Mouse (Mus musculus) kidney, embryonic 16.5 days (tissue): ENCODE results near the gene Glmn. TPM values are rescaled to one million over a fixed set of nuclear protein-coding genes. Genes with fewer than 3 reads are reported as not detected.

Experiments
- ATAC-seq: fragments of 200-750 bp; cut with Nextera tagmentation; 2 replicates; pipeline ENCODE4 v1.8.0; 2017; ENCODE audit warnings: moderate TSS enrichment; ENCODE audit not compliant: low FRiP score, low TSS enrichment
- H3K27ac ChIP-seq: fragments of 300-500 bp; sonication (generic); 2 replicates; pipeline ENCODE4 v1.5.1; 2014; ENCODE audit warnings: low read length
- H3K27me3 ChIP-seq: fragments of 300-500 bp; sonication (generic); 2 replicates; pipeline ENCODE4 v1.6.1; 2014; ENCODE audit warnings: low read length, control low read depth, mixed read lengths; ENCODE audit not compliant: insufficient read depth
- H3K36me3 ChIP-seq: fragments of 300-500 bp; sonication (generic); 2 replicates; pipeline ENCODE4 v1.6.1; 2014; ENCODE audit warnings: low read length, control low read depth, mixed read lengths; ENCODE audit not compliant: insufficient read depth
- H3K4me1 ChIP-seq: fragments of 300-500 bp; sonication (generic); 2 replicates; pipeline ENCODE4 v1.6.1; 2014; ENCODE audit warnings: low read length, control low read depth, mixed read lengths; ENCODE audit not compliant: insufficient read depth
- H3K4me2 ChIP-seq: fragments of 300-500 bp; sonication (generic); replicated peaks from 2 replicates; pipeline ENCODE4 v1.6.1; 2014; ENCODE audit warnings: low read depth, low read length
- H3K4me3 ChIP-seq: fragments of 300-500 bp; sonication (generic); 2 replicates; pipeline ENCODE4 v1.5.1; 2014; ENCODE audit warnings: mild to moderate bottlenecking, low read length
- H3K9ac ChIP-seq: fragments of 300-500 bp; sonication (generic); replicated peaks from 2 replicates; pipeline ENCODE4 v1.6.1; 2014; ENCODE audit warnings: low read length
- H3K9me3 ChIP-seq: fragments of 300-500 bp; sonication (generic); 2 replicates; pipeline ENCODE4 v1.6.1; 2016; ENCODE audit warnings: low read length, control low read depth
- WGBS: fragments of 180-500 bp; shearing (Covaris S2); extraction: QIAGEN DNeasy Blood & Tissue Kit; methylation state at CpG from one replicate; pipeline ENCODE4 v1.1.7; 2014; 5-methylcytosine and 5-hydroxymethylcytosine counted together
- polyA plus RNA-seq: library from polyadenylated mRNA; unstranded; fragments of >200 nt; fragmentation: Nextera tagmentation; extraction: Ambion mirVana; gene quantifications from 2 replicates; pipeline ENCODE4 v1.2.1, GENCODE M21; 2015

Gene Glmn
- polyA plus RNA-seq, 1 experiment from 2014 or later = 25.7 TPM

GRCm38 (mm10) chr5:107569148-107569547, 28.5 kb downstream of the Glmn start:
- no peak overlapping the region for H3K27ac ChIP-seq
- no peak overlapping the region for H3K9ac ChIP-seq
- ATAC-seq = no peak
- H3K4me3 ChIP-seq = no peak overlapping the region
- peaks cover 46% of the 10 kb centered on the region for H3K36me3 ChIP-seq
- H3K4me1 ChIP-seq = no peaks in the 10 kb centered on the region
- H3K27me3 ChIP-seq = no peaks in the 10 kb centered on the region
- H3K4me2 ChIP-seq = no peak overlapping the region
- H3K9me3 ChIP-seq = no peaks in the 10 kb centered on the region
- 96% methylated on average over 9 of the region's 9 CpGs for WGBS

GRCm38 (mm10) chr5:107556969-107557368, 40.7 kb downstream of the Glmn start:
- Histone ChIP-seq H3K4me1 (no peaks in the 10 kb centered on the region), H3K9me3 (no peaks in the 10 kb centered on the region), H3K4me3 (no peak overlapping the region), H3K4me2 (no peak overlapping the region), H3K9ac (no peak overlapping the region), H3K36me3 (peaks cover 18% of the 10 kb centered on the region), H3K27ac (no peak overlapping the region), H3K27me3 (no peaks in the 10 kb centered on the region)
- 87% methylated on average over 3 of the region's 3 CpGs for WGBS
- ATAC-seq = no peak

GRCm38 (mm10) chr5:107554336-107554735, 43.4 kb downstream of the Glmn start:
- Histone ChIP-seq H3K27ac (no peak overlapping the region), H3K4me3 (no peak overlapping the region), H3K9me3 (no peaks in the 10 kb centered on the region), H3K36me3 (peaks cover 17% of the 10 kb centered on the region), H3K9ac (no peak overlapping the region), H3K27me3 (no peaks in the 10 kb centered on the region), H3K4me2 (no peak overlapping the region), H3K4me1 (no peaks in the 10 kb centered on the region)
- 56% methylated on average over 5 of the region's 5 CpGs for WGBS
- ATAC-seq = no peak

DNA sequence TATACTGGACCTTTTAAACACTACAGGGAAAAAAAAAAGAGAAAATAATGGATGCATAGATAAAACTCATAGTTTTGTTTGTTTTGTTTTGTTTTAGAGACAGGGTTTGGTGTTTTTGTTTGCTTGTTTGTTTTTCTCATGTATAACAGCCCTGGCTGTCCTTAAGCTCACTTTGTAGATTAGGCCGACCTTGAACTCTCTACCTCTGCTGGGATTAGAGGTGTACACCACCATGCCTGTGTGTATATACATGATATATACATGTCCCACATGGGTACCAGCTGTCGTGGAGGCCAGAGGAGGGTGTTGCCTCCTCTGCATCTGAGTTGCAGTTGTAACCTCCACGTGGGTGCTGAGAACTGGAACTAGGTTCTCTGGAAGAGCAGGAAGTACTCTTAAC, 49.2 kb downstream of the Glmn start:
- Histone ChIP-seq H3K9ac (no peak overlapping the region), H3K4me1 (no peaks in the 10 kb centered on the region), H3K4me2 (no peak overlapping the region), H3K27ac (no peak overlapping the region), H3K36me3 (peaks cover 22% of the 10 kb centered on the region; the same call in 1 of the 2 replicates), H3K9me3 (no peaks in the 10 kb centered on the region), H3K27me3 (no peaks in the 10 kb centered on the region), H3K4me3 (no peak overlapping the region)
- no peak for ATAC-seq
- WGBS = 88% methylated on average over 3 of the region's 3 CpGs

- Histone ChIP-seq H3K36me3 (peaks cover 20% of the 10 kb centered on the region; the same call in 1 of the 2 replicates), H3K27me3 (no peaks in the 10 kb centered on the region), H3K9ac (no peak overlapping the region), H3K4me3 (no peak overlapping the region), H3K27ac (no peak overlapping the region), H3K4me1 (no peaks in the 10 kb centered on the region), H3K4me2 (no peak overlapping the region), H3K9me3 (no peaks in the 10 kb centered on the region)
- no peak for ATAC-seq
- 87% methylated on average over 3 of the region's 3 CpGs for WGBS
Observed at GRCm38 (mm10) chr5:107547955-107548354, 49.7 kb downstream of the Glmn start.

DNA sequence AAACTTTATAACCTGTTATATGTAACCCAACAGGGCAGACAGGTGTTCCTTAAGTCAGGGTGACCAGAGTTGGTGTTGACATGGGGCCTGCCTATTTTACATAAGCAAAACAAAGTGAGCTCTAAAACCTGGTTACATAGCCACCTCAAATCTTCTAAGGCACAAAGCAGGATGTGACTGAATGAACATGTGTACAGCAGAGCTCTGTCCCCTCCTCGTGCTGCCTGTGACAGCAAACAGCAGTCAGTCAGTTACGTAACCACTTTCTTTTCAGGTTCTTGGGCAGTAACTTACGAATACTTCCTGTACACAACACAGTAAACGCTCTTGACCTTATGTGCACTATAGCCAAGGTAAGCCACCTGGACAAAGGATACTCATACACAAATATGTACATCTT, 51.8 kb downstream of the Glmn start:
- Histone ChIP-seq H3K9ac (no peak overlapping the region), H3K36me3 (peaks cover 14% of the 10 kb centered on the region; the same call in 1 of the 2 replicates), H3K4me3 (no peak overlapping the region), H3K9me3 (no peaks in the 10 kb centered on the region), H3K27me3 (no peaks in the 10 kb centered on the region), H3K27ac (no peak overlapping the region), H3K4me2 (no peak overlapping the region), H3K4me1 (no peaks in the 10 kb centered on the region)
- ATAC-seq = no peak
- 79% methylated on average over 4 of the region's 4 CpGs for WGBS

- Histone ChIP-seq H3K4me1 (no peaks in the 10 kb centered on the region), H3K9ac (no peak overlapping the region), H3K27me3 (no peaks in the 10 kb centered on the region), H3K9me3 (no peaks in the 10 kb centered on the region), H3K27ac (no peak overlapping the region), H3K4me3 (no peak overlapping the region), H3K36me3 (no peaks in the 10 kb centered on the region), H3K4me2 (no peak overlapping the region)
- ATAC-seq = 0 out of 2 replicates have a peak, but pooled peaks have one; percentile 51
- 21% methylated on average over 7 of the region's 7 CpGs for WGBS
Observed at GRCm38 (mm10) chr5:107541696-107542095, 56.0 kb downstream of the Glmn start.

- no peaks in the 10 kb centered on the region for H3K4me1 ChIP-seq
- no peaks in the 10 kb centered on the region for H3K36me3 ChIP-seq
- whole genome bisulfite sequencing = 73% methylated on average over 15 of the region's 15 CpGs
- no peaks in the 10 kb centered on the region for H3K9me3 ChIP-seq
- H3K4me3 ChIP-seq = no peak within 1 kb of the TSS
- H3K4me2 ChIP-seq = no peak within 1 kb of the TSS
- no peak within 1 kb of the TSS for H3K9ac ChIP-seq
- no peaks in the 10 kb centered on the region for H3K27me3 ChIP-seq
- ATAC-seq = no peak
- no peak within 1 kb of the TSS for H3K27ac ChIP-seq
Observed at GRCm38 (mm10) chr5:107534581-107534980, 63.1 kb downstream of the Glmn start, which contains the start of gene 1700028K03Rik. Gene 1700028K03Rik, plus strand, starts transcription at chr5:107534709.

- no peak overlapping the region for H3K9ac ChIP-seq
- no peak overlapping the region for H3K27ac ChIP-seq
- H3K4me1 ChIP-seq = no peaks in the 10 kb centered on the region
- no peak overlapping the region for H3K4me3 ChIP-seq
- H3K27me3 ChIP-seq = no peaks in the 10 kb centered on the region
- no peak overlapping the region for H3K4me2 ChIP-seq
- no peaks in the 10 kb centered on the region for H3K9me3 ChIP-seq
- WGBS = 61% methylated on average over 2 of the region's 2 CpGs
- H3K36me3 ChIP-seq = no peaks in the 10 kb centered on the region
- ATAC-seq = no peak
Observed at GRCm38 (mm10) chr5:107533590-107533989, 64.1 kb downstream of the Glmn start.

- Histone ChIP-seq H3K4me2 (no peak overlapping the region), H3K4me1 (no peaks in the 10 kb centered on the region), H3K9ac (no peak overlapping the region), H3K4me3 (no peak overlapping the region), H3K9me3 (no peaks in the 10 kb centered on the region), H3K27me3 (no peaks in the 10 kb centered on the region), H3K27ac (no peak overlapping the region), H3K36me3 (no peaks in the 10 kb centered on the region)
- 81% methylated on average over 3 of the region's 3 CpGs for WGBS
- no peak for ATAC-seq
Observed at GRCm38 (mm10) chr5:107528856-107529255, 68.8 kb downstream of the Glmn start.
